Mouse (Mus musculus): ENCODE data around the gene Krt79. TPM values are rescaled to one million over a fixed set of nuclear protein-coding genes. Genes with fewer than 3 reads are reported as not detected.

The Krt79 gene
- polyA plus RNA-seq (2015; fragmentation: Nextera tagmentation; extraction: Ambion mirVana), result 0.65 and 0.83 TPM in 2 replicates

DNA sequence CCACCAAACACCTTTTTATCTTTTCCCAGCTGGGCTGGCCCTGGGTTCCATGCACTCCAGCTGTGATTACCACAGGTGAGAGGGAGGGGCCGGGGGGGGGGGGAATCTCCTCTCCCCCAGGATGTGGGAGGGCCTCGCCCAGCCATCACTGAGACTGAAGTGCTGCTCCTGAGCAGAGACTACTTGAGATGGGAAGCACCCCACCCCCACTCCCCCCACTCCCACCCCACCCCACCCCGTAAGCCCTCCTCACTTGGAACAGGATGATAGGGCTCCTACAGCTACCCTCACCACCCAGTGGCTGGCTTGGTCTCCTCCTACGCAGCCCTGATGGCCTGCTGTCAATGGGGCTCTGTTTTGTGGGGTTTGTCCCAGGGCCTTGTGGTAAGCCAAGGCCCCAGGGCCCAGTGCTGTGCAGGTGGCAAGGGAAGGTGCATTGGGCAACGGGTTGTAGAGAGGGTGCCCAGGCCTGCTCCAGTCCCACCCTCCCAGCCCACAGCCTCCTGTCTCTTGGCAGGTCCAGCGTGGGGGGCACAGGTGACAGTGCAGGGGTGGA lies at the start of gene Krt79:
TSS of gene Krt79 (minus strand) at position 51 of the 556 bp plus-strand sequence.
- no peak for ATAC-seq
- Histone ChIP-seq H3K27ac (ENCODE audit: low read depth, low read length) (no peak within 1 kb of the TSS), H3K27me3 (replicated peaks; ENCODE audit: control insufficient read depth, insufficient read depth, low read length) (no peaks in the 10 kb centered on the region; the same call in 1 of the 2 replicates), H3K9ac (ENCODE audit: low read depth, low read length) (no peak within 1 kb of the TSS), H3K4me1 (ENCODE audit: control insufficient read depth, insufficient read depth, low read depth, low read length) (no peaks in the 10 kb centered on the region), H3K36me3 (ENCODE audit: control insufficient read depth, insufficient read depth, low read length) (no peaks in the 10 kb centered on the region), H3K4me3 (ENCODE audit: low read length) (no peak within 1 kb of the TSS), H3K4me2 (ENCODE audit: low read length) (no peak within 1 kb of the TSS), H3K9me3 (ENCODE audit: control insufficient read depth, low read length) (no peaks in the 10 kb centered on the region)
- 66% methylated on average over 5 of the region's 6 CpGs for WGBS

DNA sequence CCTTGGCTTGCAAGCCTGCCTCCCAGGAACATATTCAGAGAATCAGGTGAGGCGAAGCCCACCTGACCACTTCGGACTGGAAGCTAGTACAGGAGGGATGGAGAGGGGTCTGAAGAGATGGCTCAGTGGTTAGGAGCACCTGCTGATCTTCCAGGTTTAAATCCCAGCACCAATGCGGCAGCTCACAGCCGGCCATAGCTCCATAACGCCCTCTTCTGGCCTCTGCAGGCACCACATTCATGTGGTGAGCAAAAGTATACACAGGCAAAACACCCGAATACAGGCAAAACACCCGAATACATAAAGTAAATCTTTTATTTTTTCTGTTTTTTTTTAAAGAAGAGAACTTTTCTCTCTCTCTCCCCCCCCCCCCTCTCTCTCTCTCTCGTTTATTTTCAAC lies 48.6 kb upstream of the Krt79 start:
- Histone ChIP-seq H3K9me3 (ENCODE audit: control insufficient read depth, low read length) (no peaks in the 10 kb centered on the region), H3K27ac (ENCODE audit: low read depth, low read length) (no peak overlapping the region), H3K27me3 (replicated peaks; ENCODE audit: control insufficient read depth, insufficient read depth, low read length) (peaks cover 3% of the 10 kb centered on the region; the same call in 1 of the 2 replicates), H3K4me3 (ENCODE audit: low read length) (no peak overlapping the region), H3K4me2 (ENCODE audit: low read length) (no peak overlapping the region), H3K4me1 (ENCODE audit: control insufficient read depth, insufficient read depth, low read depth, low read length) (no peaks in the 10 kb centered on the region; the same call in 1 of the 2 replicates), H3K9ac (ENCODE audit: low read depth, low read length) (no peak overlapping the region), H3K36me3 (ENCODE audit: control insufficient read depth, insufficient read depth, low read length) (no peaks in the 10 kb centered on the region)
- 65% methylated on average over 8 of the region's 8 CpGs for WGBS
- ATAC-seq, result no peak

DNA sequence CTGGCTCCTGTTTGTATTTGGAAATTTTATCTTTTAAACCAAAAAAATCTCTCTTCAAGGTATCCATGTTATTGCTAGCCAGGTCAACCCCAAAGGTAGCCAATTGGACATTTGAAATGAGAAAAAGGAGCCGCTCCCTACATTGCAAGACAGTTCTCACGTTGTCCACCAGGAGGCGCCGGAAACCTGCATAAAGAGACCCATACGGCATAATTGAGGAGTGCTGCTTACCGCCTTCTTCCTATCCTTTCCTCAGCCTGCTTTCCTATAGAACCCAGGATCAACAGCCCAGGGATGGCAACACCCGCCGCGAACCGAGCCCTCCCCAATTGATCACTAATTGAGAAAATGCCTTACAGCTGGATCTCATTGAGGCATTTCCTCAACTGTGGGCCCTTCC lies 48.0 kb upstream of the Krt79 start:
- 0 out of 2 replicates have a peak, but pooled peaks have one; percentile 28 for ATAC-seq
- Histone ChIP-seq H3K4me3 (ENCODE audit: low read length) (no peak overlapping the region), H3K4me2 (ENCODE audit: low read length) (peak overlapping the region; percentile 33; the same call in 1 of the 2 replicates), H3K4me1 (ENCODE audit: control insufficient read depth, insufficient read depth, low read depth, low read length) (no peaks in the 10 kb centered on the region; the same call in 1 of the 2 replicates), H3K9ac (ENCODE audit: low read depth, low read length) (no peak overlapping the region), H3K9me3 (ENCODE audit: control insufficient read depth, low read length) (no peaks in the 10 kb centered on the region), H3K36me3 (ENCODE audit: control insufficient read depth, insufficient read depth, low read length) (no peaks in the 10 kb centered on the region), H3K27me3 (replicated peaks; ENCODE audit: control insufficient read depth, insufficient read depth, low read length) (peaks cover 3% of the 10 kb centered on the region; the same call in 1 of the 2 replicates), H3K27ac (ENCODE audit: low read depth, low read length) (no peak overlapping the region)
- under 1% methylated on average over 10 of the region's 10 CpGs for WGBS

DNA sequence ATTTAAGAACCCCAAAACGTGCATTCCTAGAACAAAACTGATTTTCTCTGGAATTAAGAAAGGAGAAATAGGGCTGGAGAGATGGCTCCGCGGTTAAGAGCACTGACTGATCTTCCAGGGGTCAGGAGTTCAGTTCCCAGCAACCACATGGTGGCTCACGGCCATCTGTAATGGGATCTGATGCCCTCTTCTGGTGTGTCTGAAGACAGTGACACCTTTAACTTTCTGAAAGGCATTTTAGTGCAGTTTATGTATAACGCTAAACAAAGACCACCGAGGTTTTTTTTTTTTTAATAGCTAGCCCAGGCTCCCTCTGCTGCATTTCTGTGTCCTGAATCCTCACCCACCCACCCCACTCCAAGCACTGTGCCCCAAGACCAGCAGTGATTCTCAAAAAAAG lies 44.6 kb upstream of the Krt79 start:
- Histone ChIP-seq H3K4me3 (ENCODE audit: low read length) (no peak overlapping the region), H3K27ac (ENCODE audit: low read depth, low read length) (no peak overlapping the region), H3K4me2 (ENCODE audit: low read length) (peak overlapping the region; percentile 10; the same call in 1 of the 2 replicates), H3K4me1 (ENCODE audit: control insufficient read depth, insufficient read depth, low read depth, low read length) (no peaks in the 10 kb centered on the region; the same call in 1 of the 2 replicates), H3K36me3 (ENCODE audit: control insufficient read depth, insufficient read depth, low read length) (no peaks in the 10 kb centered on the region), H3K9me3 (ENCODE audit: control insufficient read depth, low read length) (no peaks in the 10 kb centered on the region), H3K9ac (ENCODE audit: low read depth, low read length) (peak overlapping the region; percentile 4; the same call in 1 of the 2 replicates), H3K27me3 (replicated peaks; ENCODE audit: control insufficient read depth, insufficient read depth, low read length) (no peaks in the 10 kb centered on the region)
- no peak for ATAC-seq
- 19% methylated on average over 6 of the region's 6 CpGs for WGBS

DNA sequence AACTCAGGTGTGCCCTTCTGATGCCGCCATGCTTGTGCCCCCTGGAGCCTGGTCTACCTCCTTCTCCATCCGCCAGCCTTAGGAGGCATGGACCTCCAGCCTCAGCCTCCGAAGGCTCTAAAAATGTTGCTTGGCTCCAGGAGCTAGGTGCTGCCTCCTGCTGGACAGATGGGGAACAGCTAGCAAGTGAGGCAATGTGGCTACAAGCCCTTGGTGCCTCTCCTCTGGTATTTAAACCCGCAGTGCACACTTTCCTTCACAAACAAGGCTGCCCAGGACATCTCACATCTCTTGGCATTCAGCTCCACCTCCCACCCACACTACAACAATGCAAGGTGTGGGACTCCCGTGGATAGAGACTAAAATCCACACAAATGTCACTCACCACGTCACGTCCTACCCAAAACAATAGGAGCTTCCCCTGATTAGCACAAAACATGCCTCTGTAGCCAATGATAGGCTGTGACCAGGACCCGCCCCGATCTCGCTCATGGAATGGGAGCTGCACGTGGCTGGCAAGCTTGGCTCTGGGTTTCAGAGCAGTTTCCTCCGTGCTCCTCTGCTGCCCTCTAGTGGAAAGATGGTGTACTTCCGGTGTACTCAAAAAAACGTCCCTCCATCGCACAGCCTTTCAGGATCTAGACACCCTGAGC lies 44.0 kb upstream of the Krt79 start:
- Histone ChIP-seq H3K4me1 (ENCODE audit: control insufficient read depth, insufficient read depth, low read depth, low read length) (no peaks in the 10 kb centered on the region; the same call in 1 of the 2 replicates), H3K4me2 (ENCODE audit: low read length) (peak overlapping the region; percentile 58), H3K9me3 (ENCODE audit: control insufficient read depth, low read length) (no peaks in the 10 kb centered on the region), H3K4me3 (ENCODE audit: low read length) (peak overlapping the region; percentile 35), H3K9ac (ENCODE audit: low read depth, low read length) (peak overlapping the region; percentile 54), H3K36me3 (ENCODE audit: control insufficient read depth, insufficient read depth, low read length) (no peaks in the 10 kb centered on the region), H3K27me3 (replicated peaks; ENCODE audit: control insufficient read depth, insufficient read depth, low read length) (no peaks in the 10 kb centered on the region), H3K27ac (ENCODE audit: low read depth, low read length) (peak overlapping the region; percentile 78)
- ATAC-seq, result peak; percentile 97
- WGBS, result 5% methylated on average over 15 of the region's 15 CpGs

DNA sequence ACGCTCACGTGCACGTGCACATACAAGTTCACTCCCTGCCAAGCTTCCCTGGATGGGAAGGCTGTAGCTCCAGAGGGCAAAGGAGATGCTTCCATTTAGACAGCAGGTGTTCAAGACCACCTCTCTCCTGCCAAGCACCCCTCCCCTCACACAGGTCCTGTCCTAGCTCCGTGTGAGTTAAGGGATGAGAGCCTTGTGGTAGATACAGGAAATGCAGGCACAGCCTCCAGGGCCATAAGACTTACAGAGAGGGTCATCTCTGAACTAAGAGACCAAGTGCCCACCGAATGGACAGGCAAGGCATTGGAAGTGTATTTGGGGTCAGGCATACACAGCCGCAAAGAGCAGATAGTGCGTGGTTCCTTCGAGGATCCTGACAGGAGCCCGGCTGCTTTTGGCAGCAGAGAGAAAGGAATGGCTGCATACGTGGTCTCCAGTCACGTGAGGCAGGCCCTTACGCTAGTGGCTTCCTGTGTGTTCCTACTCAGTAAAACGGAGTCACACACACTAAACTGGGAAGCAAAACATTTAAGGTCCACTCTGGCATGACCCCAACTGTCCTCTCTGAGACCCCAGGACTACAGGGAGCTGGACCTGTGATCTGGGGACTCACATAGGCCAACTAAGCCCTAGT lies 43.3 kb upstream of the Krt79 start:
- Histone ChIP-seq H3K27me3 (replicated peaks; ENCODE audit: control insufficient read depth, insufficient read depth, low read length) (no peaks in the 10 kb centered on the region), H3K27ac (ENCODE audit: low read depth, low read length) (peak overlapping the region; percentile 78), H3K36me3 (ENCODE audit: control insufficient read depth, insufficient read depth, low read length) (no peaks in the 10 kb centered on the region), H3K9ac (ENCODE audit: low read depth, low read length) (no peak overlapping the region), H3K9me3 (ENCODE audit: control insufficient read depth, low read length) (no peaks in the 10 kb centered on the region), H3K4me1 (ENCODE audit: control insufficient read depth, insufficient read depth, low read depth, low read length) (no peaks in the 10 kb centered on the region; the same call in 1 of the 2 replicates), H3K4me2 (ENCODE audit: low read length) (peak overlapping the region; percentile 58), H3K4me3 (ENCODE audit: low read length) (peak overlapping the region; percentile 35; the same call in 1 of the 2 replicates)
- peak; percentile 1; the same call in 1 of the 2 replicates for ATAC-seq
- WGBS, result 77% methylated on average over 13 of the region's 13 CpGs

DNA sequence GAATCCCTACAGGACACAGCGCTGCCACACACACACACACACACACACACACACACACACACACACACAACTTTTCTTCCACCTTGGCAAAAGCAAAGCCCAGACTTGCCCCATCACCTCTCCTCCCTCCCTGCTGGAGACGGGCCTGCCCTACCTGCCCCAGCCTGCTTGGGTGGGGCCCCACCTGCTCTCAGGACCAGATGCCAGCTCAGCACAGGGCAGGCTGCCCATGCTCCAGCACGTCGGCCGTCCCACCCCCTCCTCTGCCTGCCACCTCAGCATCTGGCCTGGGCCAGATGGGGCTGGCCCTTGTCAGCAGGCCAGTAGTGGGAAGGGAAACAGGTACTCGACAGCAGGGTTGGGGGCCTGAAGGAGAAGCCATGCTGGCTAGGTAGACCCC lies 40.7 kb upstream of the Krt79 start:
- H3K9me3 ChIP-seq (ENCODE audit: control insufficient read depth, low read length), result no peaks in the 10 kb centered on the region
- H3K9ac ChIP-seq (ENCODE audit: low read depth, low read length), result no peak overlapping the region
- peaks cover 10% of the 10 kb centered on the region for H3K4me1 ChIP-seq (ENCODE audit: control insufficient read depth, insufficient read depth, low read depth, low read length)
- no peak overlapping the region for H3K4me3 ChIP-seq (ENCODE audit: low read length)
- no peak overlapping the region for H3K4me2 ChIP-seq (ENCODE audit: low read length)
- 78% methylated on average over 6 of the region's 6 CpGs for WGBS
- H3K36me3 ChIP-seq (ENCODE audit: control insufficient read depth, insufficient read depth, low read length), result no peaks in the 10 kb centered on the region
- no peaks in the 10 kb centered on the region for H3K27me3 ChIP-seq (replicated peaks; ENCODE audit: control insufficient read depth, insufficient read depth, low read length)
- ATAC-seq, result no peak
- H3K27ac ChIP-seq (ENCODE audit: low read depth, low read length), result no peak overlapping the region

DNA sequence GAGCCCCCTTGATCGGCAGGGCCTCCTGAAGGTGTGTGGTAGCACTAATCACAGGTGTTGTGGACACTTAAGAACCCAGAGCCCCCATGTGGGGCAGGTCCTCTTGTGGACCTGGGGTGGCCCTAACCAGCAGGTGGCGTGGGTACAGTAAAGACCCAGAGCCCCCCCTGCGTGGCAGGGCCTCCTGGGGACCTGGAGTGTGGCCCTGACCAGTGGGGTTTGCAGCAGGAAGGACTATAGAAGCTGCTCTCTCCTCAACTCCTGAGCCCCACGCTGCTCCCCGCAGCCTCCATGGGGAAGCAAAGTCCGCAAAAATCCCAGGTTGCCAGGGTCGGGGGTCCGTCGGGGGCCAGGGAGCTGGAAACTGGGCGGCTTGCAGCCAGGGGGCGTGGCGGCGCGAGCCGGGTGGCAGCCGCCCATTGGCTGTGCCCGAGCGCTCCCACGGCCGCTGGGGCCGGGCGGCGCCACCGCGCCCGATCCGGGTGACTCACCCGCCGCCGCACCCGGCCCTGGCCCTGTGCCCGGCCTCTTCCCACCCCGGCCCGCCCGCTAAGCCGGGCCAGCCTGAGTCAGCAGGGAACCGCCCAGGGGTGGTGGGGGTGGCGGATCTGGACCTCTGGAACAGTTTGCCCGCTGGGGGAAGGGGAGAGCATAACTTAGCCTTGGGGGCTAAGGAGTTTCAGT lies 37.1 kb upstream of the Krt79 start:
- Histone ChIP-seq H3K36me3 (ENCODE audit: control insufficient read depth, insufficient read depth, low read length) (no peaks in the 10 kb centered on the region), H3K9ac (ENCODE audit: low read depth, low read length) (peak overlapping the region; percentile 68), H3K27me3 (replicated peaks; ENCODE audit: control insufficient read depth, insufficient read depth, low read length) (no peaks in the 10 kb centered on the region), H3K27ac (ENCODE audit: low read depth, low read length) (no peak overlapping the region), H3K4me1 (ENCODE audit: control insufficient read depth, insufficient read depth, low read depth, low read length) (peaks cover 13% of the 10 kb centered on the region), H3K9me3 (ENCODE audit: control insufficient read depth, low read length) (no peaks in the 10 kb centered on the region), H3K4me2 (ENCODE audit: low read length) (peak overlapping the region; percentile 95), H3K4me3 (ENCODE audit: low read length) (peak overlapping the region; percentile 46)
- 5% methylated on average over 18 of the region's 39 CpGs for WGBS
- peak; percentile 78 for ATAC-seq
